Mouse (Mus musculus): Measurements from ENCODE around the gene Dab2ip. TPM values are rescaled to one million over a fixed set of nuclear protein-coding genes. Genes with fewer than 3 reads are reported as not detected.

Dab2ip gene
- polyA plus RNA-seq, 1 experiment = 9.8 TPM

GRCm38 (mm10) chr2:35545125-35545590, 12.9 kb upstream of the Dab2ip start:
- Histone ChIP-seq H3K4me1 (ENCODE audit: control insufficient read depth, insufficient read depth, low read length) (no peaks in the 10 kb centered on the region), H3K27ac (ENCODE audit: control insufficient read depth, insufficient read depth, low read depth, low read length, poor library complexity) (no peak overlapping the region), H3K4me3 (replicated peaks; ENCODE audit: control insufficient read depth, low read depth, low read length) (no peak overlapping the region)
- 32% methylated on average over 7 of the region's 7 CpGs for WGBS
- TF ChIP-seq CTCF (IDR thresholded peaks at IDR 0.05; ENCODE audit: control insufficient read depth, insufficient read depth, low read length) = no peak
- TF ChIP-seq POLR2A (IDR thresholded peaks at IDR 0.05; ENCODE audit: borderline replicate concordance, control insufficient read depth, low read depth, low read length) = no peak

- TF ChIP-seq CTCF (IDR thresholded peaks at IDR 0.05; ENCODE audit: control insufficient read depth, insufficient read depth, low read length) = no peak
- no peak for TF ChIP-seq POLR2A (IDR thresholded peaks at IDR 0.05; ENCODE audit: borderline replicate concordance, control insufficient read depth, low read depth, low read length)
- WGBS = 10% methylated on average over 6 of the region's 6 CpGs
- Histone ChIP-seq H3K4me3 (replicated peaks; ENCODE audit: control insufficient read depth, low read depth, low read length) (no peak overlapping the region), H3K27ac (ENCODE audit: control insufficient read depth, insufficient read depth, low read depth, low read length, poor library complexity) (no peak overlapping the region), H3K4me1 (ENCODE audit: control insufficient read depth, insufficient read depth, low read length) (no peaks in the 10 kb centered on the region)
Measured at GRCm38 (mm10) chr2:35546462-35546861, 11.6 kb upstream of the Dab2ip start.

GRCm38 (mm10) chr2:35549191-35549590, 8.9 kb upstream of the Dab2ip start:
- Histone ChIP-seq H3K4me1 (ENCODE audit: control insufficient read depth, insufficient read depth, low read length) (no peaks in the 10 kb centered on the region), H3K27ac (ENCODE audit: control insufficient read depth, insufficient read depth, low read depth, low read length, poor library complexity) (no peak overlapping the region), H3K4me3 (replicated peaks; ENCODE audit: control insufficient read depth, low read depth, low read length) (no peak overlapping the region)
- WGBS = 78% methylated on average over 4 of the region's 4 CpGs
- TF ChIP-seq POLR2A (IDR thresholded peaks at IDR 0.05; ENCODE audit: borderline replicate concordance, control insufficient read depth, low read depth, low read length) (no peak), CTCF (IDR thresholded peaks at IDR 0.05; ENCODE audit: control insufficient read depth, insufficient read depth, low read length) (no peak)

GRCm38 (mm10) chr2:35550097-35550496, 8.0 kb upstream of the Dab2ip start:
- TF ChIP-seq POLR2A (IDR thresholded peaks at IDR 0.05; ENCODE audit: borderline replicate concordance, control insufficient read depth, low read depth, low read length) (no peak), CTCF (IDR thresholded peaks at IDR 0.05; ENCODE audit: control insufficient read depth, insufficient read depth, low read length) (no peak)
- H3K27ac ChIP-seq (ENCODE audit: control insufficient read depth, insufficient read depth, low read depth, low read length, poor library complexity) = no peak overlapping the region
- no peaks in the 10 kb centered on the region for H3K4me1 ChIP-seq (ENCODE audit: control insufficient read depth, insufficient read depth, low read length)
- WGBS = 82% methylated on average over 9 of the region's 9 CpGs
- no peak overlapping the region for H3K4me3 ChIP-seq (replicated peaks; ENCODE audit: control insufficient read depth, low read depth, low read length)

GRCm38 (mm10) chr2:35556918-35557486, 1.1 kb upstream of the Dab2ip start:
- no peak for TF ChIP-seq CTCF (IDR thresholded peaks at IDR 0.05; ENCODE audit: control insufficient read depth, insufficient read depth, low read length)
- no peak for TF ChIP-seq POLR2A (IDR thresholded peaks at IDR 0.05; ENCODE audit: borderline replicate concordance, control insufficient read depth, low read depth, low read length)
- H3K4me1 ChIP-seq (ENCODE audit: control insufficient read depth, insufficient read depth, low read length) = no peaks in the 10 kb centered on the region
- H3K4me3 ChIP-seq (replicated peaks; ENCODE audit: control insufficient read depth, low read depth, low read length) = no peak overlapping the region
- no peak overlapping the region for H3K27ac ChIP-seq (ENCODE audit: control insufficient read depth, insufficient read depth, low read depth, low read length, poor library complexity)
- 63% methylated on average over 5 of the region's 5 CpGs for WGBS

- no peak overlapping the region for H3K27ac ChIP-seq (ENCODE audit: control insufficient read depth, insufficient read depth, low read depth, low read length, poor library complexity)
- no peak overlapping the region for H3K4me3 ChIP-seq (replicated peaks; ENCODE audit: control insufficient read depth, low read depth, low read length)
- no peaks in the 10 kb centered on the region for H3K4me1 ChIP-seq (ENCODE audit: control insufficient read depth, insufficient read depth, low read length)
- no peak for TF ChIP-seq CTCF (IDR thresholded peaks at IDR 0.05; ENCODE audit: control insufficient read depth, insufficient read depth, low read length)
- TF ChIP-seq POLR2A (IDR thresholded peaks at IDR 0.05; ENCODE audit: borderline replicate concordance, control insufficient read depth, low read depth, low read length) = no peak
- 75% methylated on average over 4 of the region's 4 CpGs for WGBS
Measured at GRCm38 (mm10) chr2:35558826-35559550, 922 bp downstream of the Dab2ip start.

GRCm38 (mm10) chr2:35559551-35559835, 1.4 kb downstream of the Dab2ip start:
- Histone ChIP-seq H3K27ac (ENCODE audit: control insufficient read depth, insufficient read depth, low read depth, low read length, poor library complexity) (no peak overlapping the region), H3K4me3 (replicated peaks; ENCODE audit: control insufficient read depth, low read depth, low read length) (no peak overlapping the region), H3K4me1 (ENCODE audit: control insufficient read depth, insufficient read depth, low read length) (no peaks in the 10 kb centered on the region)
- WGBS = 65% methylated on average over 2 of the region's 2 CpGs
- TF ChIP-seq CTCF (IDR thresholded peaks at IDR 0.05; ENCODE audit: control insufficient read depth, insufficient read depth, low read length) = no peak
- TF ChIP-seq POLR2A (IDR thresholded peaks at IDR 0.05; ENCODE audit: borderline replicate concordance, control insufficient read depth, low read depth, low read length) = no peak

GRCm38 (mm10) chr2:35563722-35564121, 5.7 kb downstream of the Dab2ip start:
- no peak overlapping the region for H3K4me3 ChIP-seq (replicated peaks; ENCODE audit: control insufficient read depth, low read depth, low read length)
- 81% methylated on average over 4 of the region's 4 CpGs for WGBS
- H3K4me1 ChIP-seq (ENCODE audit: control insufficient read depth, insufficient read depth, low read length) = no peaks in the 10 kb centered on the region
- H3K27ac ChIP-seq (ENCODE audit: control insufficient read depth, insufficient read depth, low read depth, low read length, poor library complexity) = no peak overlapping the region
- TF ChIP-seq POLR2A (IDR thresholded peaks at IDR 0.05; ENCODE audit: borderline replicate concordance, control insufficient read depth, low read depth, low read length) (no peak), CTCF (IDR thresholded peaks at IDR 0.05; ENCODE audit: control insufficient read depth, insufficient read depth, low read length) (no peak)
